Mouse (Mus musculus) hindlimb bud, embryonic 11.5 days (tissue): ENCODE measurements around the gene Mlana.

Source experiments
- DNase-seq: peaks from one replicate; pipeline ENCODE4 v3.0.0-alpha.2; 2012; ENCODE audit warnings: low read depth, low spot score; ENCODE audit errors: extremely low spot score

The Mlana gene

GRCm38 (mm10) chr19:29743531-29743930 lies 45.9 kb downstream of the Mlana start:
- no peak for DNase-seq

GRCm38 (mm10) chr19:29750994-29751393 lies 53.4 kb downstream of the Mlana start:
- DNase-seq = no peak

DNA sequence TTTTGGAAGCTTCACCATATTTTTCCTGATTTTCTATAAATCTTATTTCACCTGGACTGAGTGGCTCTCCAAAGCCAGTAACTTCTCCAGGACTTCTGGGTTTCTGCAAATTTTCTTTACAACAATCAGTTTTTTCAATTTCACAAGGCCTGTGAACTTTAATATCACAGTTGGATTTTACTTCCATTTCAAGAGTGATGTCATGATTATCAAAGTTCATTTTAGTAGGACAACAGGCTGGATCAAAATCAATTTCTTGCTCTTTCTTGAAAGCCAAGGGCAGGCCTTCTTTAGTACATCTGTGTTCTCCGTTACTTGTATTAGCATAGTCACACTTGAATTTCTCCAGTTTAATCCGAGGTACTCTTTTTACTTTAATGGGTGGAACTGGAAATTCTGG lies 56.3 kb downstream of the Mlana start:
- DNase-seq = no peak
